Mouse (Mus musculus) megakaryocyte, embryonic 14.5 days (primary cell): ENCODE data around the gene Epo. TPM values are rescaled to one million over a fixed set of nuclear protein-coding genes. Genes with fewer than 3 reads are reported as not detected.

Experiments
- H3K27me3 ChIP-seq: replicated peaks from 2 replicates; pipeline ENCODE3; 2012; ENCODE audit warnings: inconsistent platforms
- H3K36me3 ChIP-seq: replicated peaks from 2 replicates; pipeline ENCODE3; 2012; ENCODE audit warnings: low read length, inconsistent platforms, mixed read lengths
- H3K4me1 ChIP-seq: 2 replicates; pipeline ENCODE4 v1.6.1; 2012; ENCODE audit warnings: inconsistent platforms
- H3K4me3 ChIP-seq: replicated peaks from 2 replicates; pipeline ENCODE3; 2012; ENCODE audit warnings: moderate library complexity, mild to moderate bottlenecking, inconsistent platforms
- H3K9me3 ChIP-seq: 2 replicates; pipeline ENCODE4 v1.6.1; 2012; ENCODE audit warnings: inconsistent platforms
- FLI1 ChIP-seq: IDR thresholded peaks from 2 replicates; pipeline ENCODE4 v1.6.1; 2012; ENCODE audit warnings: low read length, inconsistent platforms, mixed read lengths
- GATA1 ChIP-seq: IDR thresholded peaks from 3 replicates; pipeline ENCODE4 v1.6.1; 2012; ENCODE audit warnings: mixed read lengths, low read length, inconsistent platforms, borderline replicate concordance
- polyA plus RNA-seq: library from polyadenylated mRNA; stranded (reverse); fragments of >175 nt; gene quantifications from 2 replicates; pipeline ENCODE4 v1.2.3, GENCODE M21; 2012; ENCODE audit warnings: low replicate concordance; ENCODE audit not compliant: insufficient read depth

The Epo gene
- polyA plus RNA-seq, 1 experiment = not detected

- Histone ChIP-seq H3K36me3 (no peaks in the 10 kb centered on the region), H3K27me3 (peaks cover 64% of the 10 kb centered on the region), H3K9me3 (peaks cover 7% of the 10 kb centered on the region), H3K4me1 (no peaks in the 10 kb centered on the region), H3K4me3 (no peak overlapping the region)
- no peak for TF ChIP-seq FLI1
- TF ChIP-seq GATA1 = no peak
Observed at GRCm38 (mm10) chr5:137485851-137486155, 47.2 kb downstream of the Epo start.

DNA sequence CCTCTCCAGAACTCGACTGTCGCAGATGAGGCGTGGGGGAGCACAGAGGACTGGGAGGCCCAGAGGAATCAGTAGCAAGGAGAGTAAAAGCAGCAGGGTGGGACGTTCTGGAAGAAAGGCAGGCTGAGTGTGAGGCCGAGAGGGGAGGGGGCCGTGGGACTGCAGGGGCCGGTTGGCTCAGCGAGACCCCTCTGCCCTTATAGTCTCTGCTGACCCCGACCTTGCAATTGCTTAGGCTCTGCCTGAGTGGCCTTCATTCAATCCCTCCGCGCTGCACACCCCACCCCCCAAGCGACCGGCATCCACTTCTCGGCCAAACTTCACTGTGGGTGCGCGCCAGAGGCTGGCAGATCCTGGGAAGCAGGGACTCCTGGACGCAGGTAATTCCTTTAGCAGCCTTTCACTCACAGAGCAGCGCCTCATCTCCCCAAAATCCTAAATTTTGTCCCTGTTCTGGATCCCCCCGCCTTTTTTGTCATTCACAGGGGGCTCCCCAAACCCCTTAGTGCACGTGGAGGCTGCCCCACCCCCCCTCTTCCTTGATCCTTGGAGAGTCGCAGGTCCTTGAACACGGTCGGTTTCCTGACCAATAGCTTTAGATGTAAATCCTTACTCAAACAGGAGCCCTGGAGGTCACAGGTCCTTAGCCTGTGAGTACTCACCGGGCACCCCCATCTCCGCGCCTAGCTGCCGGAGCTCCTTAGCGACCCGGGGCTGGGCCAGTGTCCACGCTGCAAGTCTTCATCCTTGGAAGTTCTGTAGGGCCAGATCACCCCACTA is 47.8 kb downstream of the Epo start:
- H3K9me3 ChIP-seq = peaks cover 7% of the 10 kb centered on the region
- no peak overlapping the region for H3K4me3 ChIP-seq
- no peaks in the 10 kb centered on the region for H3K4me1 ChIP-seq
- peaks cover 66% of the 10 kb centered on the region for H3K27me3 ChIP-seq
- no peak for TF ChIP-seq GATA1
- H3K36me3 ChIP-seq = no peaks in the 10 kb centered on the region

DNA sequence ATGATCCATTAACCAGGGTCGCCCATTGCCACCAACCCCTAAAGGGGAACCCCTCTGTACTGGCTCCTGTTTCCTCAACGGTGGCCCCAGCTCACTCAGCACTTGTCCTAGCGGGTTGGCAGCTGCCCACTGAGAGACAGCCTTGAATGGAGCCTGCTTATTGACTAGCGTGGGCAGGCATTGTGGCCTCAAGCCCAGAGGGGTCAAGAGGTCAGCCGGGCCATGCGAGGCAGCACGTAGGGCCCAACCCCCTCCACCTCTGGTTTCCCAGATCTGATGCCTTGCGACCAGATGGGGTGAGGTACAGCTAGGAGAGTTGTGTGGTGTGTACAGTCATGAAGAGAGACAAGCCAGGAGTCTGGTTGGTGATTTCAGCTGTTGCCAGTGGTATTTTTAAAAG is 51.1 kb downstream of the Epo start:
- TF ChIP-seq FLI1 = no peak
- TF ChIP-seq GATA1 = no peak

GRCm38 (mm10) chr5:137481138-137481537 is 51.9 kb downstream of the Epo start:
- Histone ChIP-seq H3K9me3 (no peaks in the 10 kb centered on the region), H3K4me3 (no peak overlapping the region), H3K36me3 (no peaks in the 10 kb centered on the region), H3K4me1 (no peaks in the 10 kb centered on the region), H3K27me3 (peaks cover 56% of the 10 kb centered on the region)
- TF ChIP-seq FLI1 (no peak), GATA1 (no peak)

More for the DNA sequence above, 51.1 kb downstream of the Epo start:
- Histone ChIP-seq H3K9me3 (0 out of 2 replicates have a peak, but pooled peaks cover under 1% of the 10 kb centered on the region), H3K4me3 (no peak overlapping the region), H3K27me3 (peaks cover 60% of the 10 kb centered on the region), H3K4me1 (no peaks in the 10 kb centered on the region), H3K36me3 (no peaks in the 10 kb centered on the region)

- Histone ChIP-seq H3K4me3 (no peak within 1 kb of the TSS), H3K36me3 (no peaks in the 10 kb centered on the region), H3K4me1 (no peaks in the 10 kb centered on the region), H3K27me3 (peaks cover 49% of the 10 kb centered on the region), H3K9me3 (no peaks in the 10 kb centered on the region)
- no peak for TF ChIP-seq GATA1
- TF ChIP-seq FLI1 = no peak
Observed at GRCm38 (mm10) chr5:137476964-137477363, 56.1 kb downstream of the Epo start, which contains the start of gene Zan. Gene Zan, minus strand, starts transcription at chr5:137477064.

GRCm38 (mm10) chr5:137474351-137474750 is 58.7 kb downstream of the Epo start:
- no peak for TF ChIP-seq GATA1
- no peak for TF ChIP-seq FLI1
- no peaks in the 10 kb centered on the region for H3K9me3 ChIP-seq
- H3K36me3 ChIP-seq = no peaks in the 10 kb centered on the region
- no peak overlapping the region for H3K4me3 ChIP-seq
- peaks cover 6% of the 10 kb centered on the region; the same call in 1 of the 2 replicates for H3K4me1 ChIP-seq
- peaks cover 58% of the 10 kb centered on the region for H3K27me3 ChIP-seq

DNA sequence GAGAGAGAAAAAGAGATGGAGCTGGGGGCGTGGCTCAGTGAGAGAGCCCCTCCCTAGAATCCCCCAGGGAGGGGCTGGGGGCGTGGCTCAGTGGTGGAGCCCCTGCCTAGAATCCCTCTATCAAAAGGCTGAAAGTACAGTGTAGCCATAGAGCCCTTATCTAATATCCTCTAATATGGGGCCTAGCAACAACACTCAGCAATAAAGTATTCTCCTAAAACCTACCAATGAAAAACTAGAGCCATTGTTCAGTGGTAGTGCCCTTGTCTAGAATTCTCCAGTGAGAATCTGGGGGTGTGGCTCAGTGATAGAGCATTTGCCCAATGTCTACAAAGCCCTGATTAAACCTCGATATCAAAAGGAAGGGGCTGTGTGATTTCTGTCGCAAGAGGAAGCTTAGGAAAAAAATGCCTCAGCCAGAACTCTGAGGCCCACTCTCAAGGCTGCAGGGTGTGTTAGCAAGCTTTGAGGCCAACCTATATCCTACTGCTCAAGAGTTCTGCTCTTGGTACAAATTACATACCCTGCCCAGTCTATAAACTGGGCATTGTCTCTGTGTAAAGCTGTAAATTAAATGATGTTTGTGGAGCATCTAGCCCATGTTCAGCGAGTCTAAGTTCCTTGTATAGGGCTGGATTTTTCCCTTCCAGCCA is 60.7 kb downstream of the Epo start:
- no peak overlapping the region for H3K4me3 ChIP-seq
- H3K27me3 ChIP-seq = peaks cover 59% of the 10 kb centered on the region

DNA sequence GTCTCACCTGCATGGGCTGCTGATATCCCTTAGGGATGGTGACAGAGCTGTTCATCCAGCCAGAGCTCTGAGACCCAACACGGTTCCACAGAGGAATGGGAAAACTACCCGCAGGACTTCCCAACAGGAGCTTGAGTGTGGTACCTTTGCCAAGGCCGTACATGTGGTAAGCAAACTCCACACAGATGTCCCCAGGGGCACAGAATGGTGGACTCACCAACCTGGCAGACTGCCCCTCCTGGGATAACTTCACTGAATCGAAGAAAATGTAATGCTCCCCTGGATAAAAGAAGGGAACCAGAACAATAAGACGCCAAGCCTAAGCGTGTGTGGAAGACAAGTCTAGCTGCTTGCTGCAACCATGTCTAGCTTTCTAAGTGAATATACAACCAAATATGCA is 66.1 kb downstream of the Epo start:
- Histone ChIP-seq H3K4me3 (no peak overlapping the region), H3K9me3 (peaks cover 10% of the 10 kb centered on the region), H3K27me3 (peaks cover 47% of the 10 kb centered on the region), H3K4me1 (peaks cover 6% of the 10 kb centered on the region; the same call in 1 of the 2 replicates), H3K36me3 (no peaks in the 10 kb centered on the region)
- TF ChIP-seq GATA1 (no peak), FLI1 (no peak)

More for the DNA sequence above, 60.7 kb downstream of the Epo start:
- no peak for TF ChIP-seq FLI1
- no peak for TF ChIP-seq GATA1
- H3K4me1 ChIP-seq = peaks cover 6% of the 10 kb centered on the region; the same call in 1 of the 2 replicates
- H3K36me3 ChIP-seq = no peaks in the 10 kb centered on the region
- no peaks in the 10 kb centered on the region for H3K9me3 ChIP-seq

DNA sequence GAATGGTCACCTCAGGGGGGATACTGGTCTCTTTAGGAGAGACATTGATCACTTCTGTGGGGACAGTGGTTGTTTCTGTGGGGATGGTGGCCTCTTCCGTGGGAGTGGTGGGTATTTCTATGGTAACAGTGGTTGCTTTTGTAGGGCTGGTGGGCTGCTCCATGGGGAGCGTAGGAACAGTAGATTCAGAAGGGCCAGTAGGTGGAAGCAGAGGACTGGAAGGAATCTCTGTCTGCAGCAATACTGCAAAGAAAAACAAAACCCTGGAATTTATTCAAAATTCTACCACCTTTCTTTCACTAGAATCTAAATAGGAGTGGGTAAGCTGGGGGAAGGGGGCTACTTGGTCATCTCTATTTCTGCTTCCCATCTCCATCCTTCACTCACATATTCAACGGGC is 68.0 kb downstream of the Epo start:
- no peak overlapping the region for H3K4me3 ChIP-seq
- peaks cover 40% of the 10 kb centered on the region for H3K27me3 ChIP-seq
- H3K4me1 ChIP-seq = no peaks in the 10 kb centered on the region
- H3K36me3 ChIP-seq = no peaks in the 10 kb centered on the region
- H3K9me3 ChIP-seq = peaks cover 10% of the 10 kb centered on the region
- TF ChIP-seq GATA1 (no peak), FLI1 (no peak)
